Mouse (Mus musculus): ENCODE measurements at regions not wholly inside any gene's neighbourhood (a gene's known extent, or its start where the extent isn't known, plus 50 kb on each side); places are given as distances from the start of the nearest gene placed in this dataset.

GRCm38 (mm10) chr14:100792094-100792493, 408.0 kb downstream of the Prr30 start:
- DNase-seq (ENCODE audit: low spot score in 2 of 2) = no peak

GRCm38 (mm10) chr14:100781882-100782281, 418.2 kb downstream of the Prr30 start:
- no peak for DNase-seq (ENCODE audit: low spot score in 2 of 2)

- DNase-seq (ENCODE audit: low spot score in 2 of 2) = no peak
Measured at GRCm38 (mm10) chr14:100753951-100754350, 446.2 kb downstream of the Prr30 start.

GRCm38 (mm10) chr14:100752746-100753145, 447.4 kb downstream of the Prr30 start:
- DNase-seq (ENCODE audit: low spot score in 2 of 2) = no peak

- peak; percentile 6 to 34 for DNase-seq (ENCODE audit: low spot score in 2 of 2)
Measured at GRCm38 (mm10) chr14:100749737-100750541, 450.2 kb downstream of the Prr30 start.

GRCm38 (mm10) chr14:100735276-100735675, 450.8 kb upstream of the Klf12 start:
- no peak for DNase-seq (ENCODE audit: low spot score in 2 of 2)

- DNase-seq (ENCODE audit: low spot score in 2 of 2) = no peak
Measured at GRCm38 (mm10) chr14:100728433-100728832, 444.0 kb upstream of the Klf12 start.

- DNase-seq (ENCODE audit: low spot score in 2 of 2) = no peak
Measured at GRCm38 (mm10) chr14:100727701-100728100, 443.2 kb upstream of the Klf12 start.

GRCm38 (mm10) chr14:100724962-100725361, 440.5 kb upstream of the Klf12 start:
- peak in 1 of 2 experiments; percentile 35 for DNase-seq (ENCODE audit: low spot score in 2 of 2)

GRCm38 (mm10) chr14:100720667-100721066, 436.2 kb upstream of the Klf12 start:
- no peak for DNase-seq (ENCODE audit: low spot score in 2 of 2)

- DNase-seq (ENCODE audit: low spot score in 2 of 2) = no peak
Measured at GRCm38 (mm10) chr14:100714952-100715351, 430.5 kb upstream of the Klf12 start.

- DNase-seq (ENCODE audit: low spot score in 2 of 2) = no peak
Measured at GRCm38 (mm10) chr14:100713999-100714471, 429.6 kb upstream of the Klf12 start.

- DNase-seq (ENCODE audit: low spot score in 2 of 2) = no peak
Measured at GRCm38 (mm10) chr14:100713592-100713991, 429.1 kb upstream of the Klf12 start.

GRCm38 (mm10) chr14:100665361-100665955, 381.0 kb upstream of the Klf12 start:
- DNase-seq (ENCODE audit: low spot score in 2 of 2) = no peak

- DNase-seq (ENCODE audit: low spot score in 2 of 2) = no peak
Measured at GRCm38 (mm10) chr14:100664180-100664579, 379.7 kb upstream of the Klf12 start.

GRCm38 (mm10) chr14:100642076-100642475, 357.6 kb upstream of the Klf12 start:
- DNase-seq (ENCODE audit: low spot score in 2 of 2) = no peak

GRCm38 (mm10) chr14:100634521-100634920, 350.0 kb upstream of the Klf12 start:
- DNase-seq (ENCODE audit: low spot score in 2 of 2) = no peak

- DNase-seq (ENCODE audit: low spot score in 2 of 2) = no peak
Measured at GRCm38 (mm10) chr14:100631676-100632075, 347.2 kb upstream of the Klf12 start.

GRCm38 (mm10) chr14:100630197-100630596, 345.7 kb upstream of the Klf12 start:
- no peak for DNase-seq (ENCODE audit: low spot score in 2 of 2)

- DNase-seq (ENCODE audit: low spot score in 2 of 2) = no peak
Measured at GRCm38 (mm10) chr14:100627523-100627922, 343.0 kb upstream of the Klf12 start.

GRCm38 (mm10) chr14:100619656-100620030, 335.2 kb upstream of the Klf12 start:
- DNase-seq (ENCODE audit: low spot score in 2 of 2) = no peak

GRCm38 (mm10) chr14:100618793-100619655, 334.5 kb upstream of the Klf12 start:
- DNase-seq (ENCODE audit: low spot score in 2 of 2) = no peak
